Mouse (Mus musculus) urinary bladder, adult 2 months (tissue): Measurements from ENCODE around the gene Tjp2. TPM values are rescaled to one million over a fixed set of nuclear protein-coding genes. Genes with fewer than 3 reads are reported as not detected.
"Not testable (repeated sequence)": the region's sequence is repeated elsewhere in the genome, so short reads cannot be mapped to it uniquely, and the experiment has no call there.

ENCODE experiments used
- DNase-seq: peaks from one replicate; pipeline ENCODE4 v3.0.0; 2022; ENCODE audit warnings: low spot score
- polyA plus RNA-seq: library from polyadenylated mRNA; depleted of rRNA; stranded (reverse); fragments of >200 nt; gene quantifications from 2 replicates; pipeline ENCODE4 v1.2.3, GENCODE M21; 2012

Tjp2 gene
- polyA plus RNA-seq, 1 experiment, result 32.2 TPM

DNA sequence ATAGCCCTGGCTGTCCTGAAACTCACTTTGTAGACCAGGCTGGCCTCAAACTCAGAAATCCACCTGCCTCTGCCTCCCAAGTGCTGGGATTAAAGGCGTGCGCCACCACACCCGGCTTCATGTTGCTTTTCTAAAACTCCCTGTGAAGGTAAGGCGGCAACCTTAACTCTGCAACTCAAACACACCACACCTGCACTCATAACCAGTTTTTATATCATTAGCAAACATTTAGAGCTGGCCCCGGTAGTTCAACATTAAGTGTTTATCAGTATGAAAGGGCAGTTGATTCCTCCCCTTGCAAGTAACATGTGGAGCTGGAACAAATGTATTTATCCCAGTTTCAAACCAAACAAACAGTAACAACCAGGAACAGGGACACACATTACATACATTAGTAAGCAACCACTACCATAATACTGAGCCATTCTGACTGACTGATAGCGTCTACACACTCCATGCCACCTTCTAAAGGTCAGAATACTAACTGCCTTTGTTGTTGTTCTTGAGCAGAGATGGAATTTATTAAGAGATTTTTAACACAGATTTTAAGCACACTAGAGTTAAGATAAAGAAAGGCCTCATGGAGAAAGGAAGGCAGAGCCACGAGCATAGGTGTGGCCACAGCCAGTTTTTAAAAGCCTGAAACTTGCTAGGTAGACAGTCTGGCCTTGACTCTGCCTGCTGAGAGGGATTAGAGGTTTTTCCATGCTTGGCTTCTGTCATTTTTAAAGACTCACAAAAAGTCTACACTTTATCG, 101.1 kb downstream of the Tjp2 start:
- DNase-seq, result no peak

DNA sequence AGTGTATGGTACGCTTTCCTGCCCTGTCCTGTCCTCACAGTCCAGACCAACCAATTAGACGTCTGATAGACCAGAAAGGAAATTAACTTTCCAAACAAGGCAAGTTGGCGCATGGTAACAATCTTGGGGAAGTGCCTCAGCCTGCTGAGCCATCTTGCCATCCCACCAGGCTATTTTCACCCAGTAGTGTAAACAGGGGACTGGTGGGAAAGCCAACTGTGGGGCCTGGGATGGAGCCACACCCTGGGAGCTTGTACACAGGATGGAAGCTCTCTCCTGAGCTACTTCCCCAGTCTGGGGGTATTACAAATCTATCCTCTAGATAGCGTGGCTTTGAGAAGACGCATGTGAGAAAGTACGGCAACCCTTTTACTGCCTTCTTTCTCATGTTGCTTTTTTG, 101.7 kb downstream of the Tjp2 start:
- no peak for DNase-seq

DNA sequence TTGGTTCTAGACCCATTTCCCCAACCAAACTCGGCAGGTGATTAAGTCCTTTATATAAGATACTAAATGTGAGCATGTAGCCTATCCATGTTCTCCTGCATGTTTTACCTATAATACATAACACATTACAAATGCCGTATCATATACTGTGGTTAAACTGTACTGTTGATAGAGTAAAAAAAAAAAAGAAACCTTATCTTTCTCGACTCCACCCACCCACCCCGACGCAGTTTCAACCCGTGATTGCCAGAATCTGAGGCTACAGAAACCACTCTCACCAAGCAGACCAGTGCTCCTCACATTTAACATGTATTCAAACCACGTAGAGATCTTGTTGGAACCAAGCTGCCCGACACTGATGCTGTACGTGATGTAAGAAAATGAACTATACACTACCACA, 102.2 kb downstream of the Tjp2 start:
- DNase-seq, result no peak

DNA sequence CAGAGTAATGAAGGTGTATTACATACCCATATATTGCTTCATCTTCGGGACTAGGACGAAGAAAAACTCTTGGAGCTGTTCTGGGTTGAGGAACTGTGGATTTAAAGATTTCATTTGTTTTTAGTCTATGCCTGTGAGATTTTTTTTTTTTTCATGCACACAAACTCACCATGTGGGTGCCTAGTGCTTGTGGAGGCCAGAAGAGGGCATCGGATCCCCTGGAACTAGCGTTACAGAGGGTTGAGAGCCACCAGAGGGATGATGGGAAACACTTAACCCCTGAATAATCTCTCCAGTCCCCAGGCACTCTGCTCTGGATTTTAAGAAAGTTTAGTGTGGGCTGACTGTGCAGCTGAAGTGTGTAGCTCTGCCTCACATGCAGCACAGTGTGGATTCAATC, 104.0 kb downstream of the Tjp2 start:
- no peak for DNase-seq

DNA sequence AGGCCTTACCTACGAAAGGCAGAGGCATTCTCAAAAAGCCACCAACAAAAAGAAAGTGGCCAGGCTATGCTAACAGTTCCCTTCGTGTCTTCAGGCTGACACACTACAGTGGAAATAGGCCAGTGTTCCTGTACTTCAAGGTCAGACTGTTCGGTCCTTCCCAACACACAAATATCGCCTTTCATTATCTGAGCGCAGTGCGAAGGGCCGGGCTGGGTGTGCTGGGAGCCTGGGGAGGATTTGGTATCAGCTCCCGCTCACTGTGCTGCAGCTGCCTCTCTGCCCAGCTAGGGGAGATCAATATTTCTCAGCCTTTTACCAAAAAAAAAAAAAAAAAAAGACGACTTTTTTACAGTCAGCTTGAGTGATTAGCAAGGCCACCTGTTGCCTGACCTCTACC, 106.1 kb downstream of the Tjp2 start:
- DNase-seq, result no peak

DNA sequence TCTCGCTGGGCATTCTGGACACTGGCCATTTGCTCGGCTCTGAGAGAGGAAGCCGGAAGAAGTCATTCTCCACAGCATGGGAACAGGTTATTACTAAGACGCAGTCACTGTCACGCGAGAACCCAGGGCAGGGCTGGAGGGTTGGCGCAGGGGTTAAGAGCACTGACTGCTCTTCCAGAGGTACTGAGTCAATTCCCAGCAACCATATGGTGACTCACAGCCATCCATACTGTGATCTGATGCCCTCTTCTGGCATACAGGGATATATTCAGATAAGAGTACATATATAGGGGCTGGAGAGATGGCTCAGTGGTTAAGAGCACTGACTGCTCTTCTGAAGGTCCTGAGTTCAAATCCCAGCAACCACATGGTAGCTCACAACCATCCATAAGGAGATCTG, 113.2 kb downstream of the Tjp2 start:
- no peak for DNase-seq

DNA sequence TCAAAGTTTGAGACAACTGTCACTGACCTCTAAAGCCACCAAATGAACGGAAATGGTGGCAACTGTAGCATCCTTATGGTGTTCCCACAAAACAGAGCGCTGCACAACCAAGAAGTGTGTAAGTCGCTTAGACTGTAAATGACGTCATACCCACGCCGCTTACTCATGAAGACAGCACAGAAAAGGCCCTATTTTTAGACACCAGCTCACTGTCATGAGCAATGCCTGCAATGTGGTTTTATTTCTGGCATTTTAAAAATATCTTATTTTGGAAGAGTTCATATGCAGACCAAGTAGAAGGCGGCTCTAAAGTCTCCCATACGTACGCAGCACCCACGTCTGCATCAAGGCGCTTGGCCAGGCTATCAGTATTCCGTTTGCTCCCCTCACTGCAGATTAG, 117.1 kb downstream of the Tjp2 start:
- DNase-seq, result no peak

DNA sequence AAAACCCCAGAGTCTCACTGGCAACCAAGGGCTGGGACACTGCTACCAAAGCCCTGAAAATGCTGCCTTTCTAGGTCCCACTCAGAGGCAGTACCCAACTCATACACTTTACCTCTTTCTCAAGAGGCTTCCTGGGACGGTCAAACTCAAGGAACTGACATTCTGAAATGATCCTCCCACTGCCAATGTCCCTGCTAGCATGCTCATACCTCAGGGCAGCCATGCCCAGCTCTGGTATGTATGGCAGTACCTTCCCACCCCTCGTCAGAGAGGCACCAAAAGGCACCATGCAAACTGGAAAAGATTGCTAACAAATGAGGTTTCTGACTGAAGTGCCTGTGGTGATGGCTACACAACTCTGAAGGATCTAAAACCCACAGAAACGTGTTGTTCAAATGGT, 121.0 kb downstream of the Tjp2 start:
- DNase-seq, result no peak

DNA sequence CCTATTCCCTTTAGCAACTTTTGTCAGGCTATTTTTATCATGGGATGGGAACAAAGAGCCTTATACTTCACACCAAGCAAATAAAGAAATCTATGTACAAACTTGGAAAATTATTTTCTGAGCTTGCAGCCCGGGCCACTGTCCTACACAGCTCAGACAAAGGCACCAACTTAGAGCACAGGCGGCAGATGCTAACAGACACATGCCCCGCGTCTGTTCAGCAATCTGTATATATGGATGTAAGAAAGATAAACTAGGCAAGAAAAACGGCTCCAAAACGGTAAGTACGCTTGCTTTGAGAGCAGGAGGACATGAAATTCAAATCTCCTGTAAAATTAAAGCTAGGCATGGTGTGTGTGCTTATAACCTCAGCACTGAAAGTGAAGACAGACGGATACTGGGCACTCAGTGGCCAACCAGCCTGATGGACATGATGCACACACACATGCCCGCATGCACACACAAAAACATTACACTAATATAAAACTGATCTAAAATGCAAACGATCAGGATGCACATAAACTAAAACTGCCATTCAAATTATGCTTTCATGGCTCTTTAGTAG, 122.2 kb downstream of the Tjp2 start:
- no peak for DNase-seq

DNA sequence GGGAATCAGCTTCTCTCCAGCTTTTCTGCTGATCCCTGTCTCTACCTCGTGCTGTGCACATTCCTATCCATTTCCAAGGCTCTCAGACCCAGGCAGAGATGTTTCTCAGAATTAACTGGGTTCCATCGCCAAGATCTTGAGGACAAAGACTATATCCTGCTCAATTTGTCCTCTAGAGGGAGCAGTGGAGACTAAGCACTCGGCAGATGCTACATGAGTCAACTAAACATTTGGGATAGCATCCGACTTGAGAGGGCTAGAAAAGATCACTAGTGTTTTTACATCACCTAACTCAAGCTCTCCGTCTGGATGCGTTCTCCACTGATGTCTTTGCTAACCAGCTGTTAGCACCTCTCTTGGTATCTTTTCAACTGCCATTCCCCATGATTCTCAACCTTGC, 123.6 kb downstream of the Tjp2 start:
- no peak for DNase-seq

DNA sequence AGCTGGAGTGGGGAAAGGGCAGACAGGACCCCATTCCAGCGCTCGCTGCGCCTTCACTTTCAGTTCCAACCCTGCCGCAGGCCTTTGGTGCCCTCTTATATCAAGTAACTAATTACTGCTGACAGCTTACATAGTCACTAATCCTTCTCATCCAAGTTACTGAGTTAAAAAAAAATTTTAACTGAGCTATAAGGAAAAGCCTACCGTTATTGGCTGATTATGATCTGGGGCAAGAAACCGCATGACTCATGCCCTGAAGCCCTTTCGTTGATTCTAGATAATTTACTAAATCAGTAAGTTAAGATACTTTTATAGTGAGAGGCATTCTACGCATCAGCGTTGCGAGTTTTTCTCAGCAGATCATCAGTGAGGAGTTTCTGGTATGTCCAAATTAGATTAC, 126.1 kb downstream of the Tjp2 start:
- no peak for DNase-seq

DNA sequence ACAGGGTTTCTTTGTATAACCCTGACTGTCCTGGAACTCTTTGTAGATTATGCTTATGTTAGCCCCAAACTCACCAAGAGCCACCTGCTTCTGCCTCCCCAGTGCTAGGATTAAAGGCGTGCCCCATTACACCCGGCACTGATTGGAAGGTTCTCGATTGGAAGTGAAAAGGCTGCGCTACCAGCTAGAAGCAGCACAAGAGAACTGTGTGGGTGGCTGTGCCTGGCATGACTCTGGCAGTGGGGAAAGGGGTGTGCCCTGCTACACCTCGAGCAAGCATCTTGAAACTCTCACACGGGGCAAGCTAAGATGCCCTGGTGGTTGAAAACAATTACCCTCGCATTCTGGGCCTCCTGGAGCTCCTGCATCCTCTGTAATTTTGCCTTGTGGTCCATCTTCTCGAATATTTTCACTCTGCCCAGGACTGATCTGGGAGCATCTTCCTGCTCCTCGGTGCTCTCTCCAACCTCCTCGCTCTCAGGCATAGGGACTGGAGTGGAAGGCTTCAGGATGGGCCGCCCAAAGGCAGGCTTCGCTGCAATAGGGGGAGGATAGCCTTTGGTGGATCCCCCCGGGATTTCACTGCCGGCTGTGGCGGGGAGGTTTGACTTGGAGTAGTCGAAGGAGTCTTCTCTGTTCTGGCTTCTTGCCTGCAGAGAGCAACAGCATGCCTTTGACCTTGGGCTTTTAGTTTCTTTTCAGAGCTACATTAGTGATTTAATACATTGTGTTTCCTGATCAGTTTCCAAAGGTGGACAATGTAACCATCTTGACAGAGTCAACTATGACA, 127.0 kb downstream of the Tjp2 start:
- no peak for DNase-seq

DNA sequence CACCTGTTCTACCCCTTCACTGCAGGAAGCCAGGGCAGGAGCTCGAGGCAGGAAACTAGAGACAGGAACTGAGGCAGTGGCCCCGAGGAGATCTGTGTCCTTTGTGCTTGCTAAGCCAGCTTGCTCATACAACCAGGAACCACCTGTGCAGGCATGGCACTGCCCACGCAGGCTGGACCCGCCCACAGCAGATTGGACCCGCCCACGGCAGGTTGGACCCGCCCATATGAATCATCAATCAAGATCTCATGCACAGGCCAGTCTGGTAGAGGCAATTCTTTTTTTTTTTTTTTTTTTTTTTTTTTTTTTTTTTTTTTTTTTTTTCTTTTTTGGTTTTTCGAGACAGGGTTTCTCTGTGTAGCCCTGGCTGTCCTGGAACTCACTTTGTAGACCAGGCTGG, 132.8 kb downstream of the Tjp2 start:
- not testable (repeated sequence) for DNase-seq

DNA sequence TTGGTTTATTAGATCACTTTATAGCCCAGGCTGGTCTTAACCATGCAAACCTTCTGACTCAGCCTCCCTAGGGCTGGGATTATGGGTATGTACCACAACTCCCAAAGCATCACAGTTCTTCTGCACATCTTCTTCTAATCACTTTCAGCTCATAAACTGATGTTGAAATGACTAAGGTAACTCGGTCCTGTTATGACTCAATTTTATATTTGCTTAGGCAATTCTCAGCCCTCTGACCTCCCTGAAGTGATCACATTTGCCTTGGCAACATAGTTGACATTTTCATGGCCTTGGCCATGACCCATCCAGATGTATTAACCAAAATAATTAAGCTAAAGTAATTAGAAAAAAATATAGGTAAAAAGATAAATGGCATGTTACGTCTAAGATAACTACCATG, 134.5 kb downstream of the Tjp2 start:
- DNase-seq, result no peak

DNA sequence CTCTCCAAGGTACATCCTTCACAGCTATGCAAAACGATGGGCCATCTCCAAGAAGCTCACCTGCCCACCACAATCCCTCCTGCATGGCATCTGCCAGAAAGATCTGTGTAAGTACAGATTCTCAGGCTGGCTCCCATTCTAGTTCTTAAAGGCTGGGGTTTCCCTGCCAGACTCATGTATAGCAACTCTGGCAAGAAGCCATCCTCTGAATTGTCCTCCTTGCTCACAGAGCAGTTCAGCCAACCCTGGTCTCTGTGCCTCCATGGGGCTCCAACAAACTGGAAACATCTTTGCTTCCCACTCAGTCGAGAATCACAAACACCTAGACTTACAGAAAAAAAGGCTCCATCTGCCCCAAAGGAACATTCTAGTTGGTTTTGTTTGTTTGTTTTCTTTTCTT, 139.5 kb downstream of the Tjp2 start:
- DNase-seq, result no peak

DNA sequence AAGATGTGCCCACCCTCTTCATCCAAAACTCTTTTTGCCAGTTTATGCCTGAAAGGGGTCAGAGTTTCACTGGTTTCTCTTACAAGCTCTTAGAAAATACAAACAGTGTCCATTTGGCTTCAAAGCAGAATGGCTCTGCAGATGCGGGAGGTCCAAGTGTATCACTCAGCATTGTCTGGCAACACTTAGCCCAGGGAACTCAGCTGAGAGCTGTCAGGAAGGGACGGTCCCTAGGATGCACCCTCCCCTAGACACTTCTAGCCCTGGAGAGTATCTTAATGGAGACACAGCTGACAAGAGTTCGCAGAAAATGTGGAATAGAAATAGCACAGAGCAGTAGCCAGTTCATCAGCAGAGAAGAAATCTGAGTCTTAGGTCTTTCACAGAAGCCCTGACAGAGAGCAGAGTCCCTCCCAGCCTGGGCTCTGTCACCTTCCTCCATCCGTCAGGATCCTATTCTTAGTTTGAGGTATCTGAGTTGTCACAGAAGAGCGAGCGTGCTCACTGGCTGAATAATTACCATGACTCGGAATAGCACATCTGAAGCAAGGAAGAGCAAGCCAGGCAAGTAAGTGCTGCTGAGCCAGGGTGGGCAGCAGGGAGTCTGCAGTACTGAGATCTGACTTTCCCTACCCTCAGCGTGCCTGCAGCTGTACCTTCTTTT, 144.3 kb downstream of the Tjp2 start:
- no peak for DNase-seq

DNA sequence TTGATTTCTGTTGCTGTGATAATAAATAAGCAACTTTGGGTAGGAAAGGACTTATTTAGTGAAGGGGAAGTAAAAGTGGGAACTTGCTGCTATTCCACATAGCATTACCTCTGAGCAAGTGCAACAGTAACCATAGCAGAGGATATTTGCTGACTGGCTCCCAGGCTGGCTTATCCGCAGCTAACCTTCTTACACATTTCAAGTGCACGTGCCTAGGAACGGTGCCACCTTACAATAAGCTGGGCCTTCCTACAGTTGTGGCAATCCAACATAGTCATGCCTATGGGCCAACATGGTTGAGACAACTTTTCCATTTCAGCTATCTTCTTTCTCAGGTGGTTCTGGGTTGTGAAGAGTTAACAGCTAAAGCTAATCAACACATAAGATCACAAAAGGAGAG, 147.2 kb downstream of the Tjp2 start:
- DNase-seq, result no peak

DNA sequence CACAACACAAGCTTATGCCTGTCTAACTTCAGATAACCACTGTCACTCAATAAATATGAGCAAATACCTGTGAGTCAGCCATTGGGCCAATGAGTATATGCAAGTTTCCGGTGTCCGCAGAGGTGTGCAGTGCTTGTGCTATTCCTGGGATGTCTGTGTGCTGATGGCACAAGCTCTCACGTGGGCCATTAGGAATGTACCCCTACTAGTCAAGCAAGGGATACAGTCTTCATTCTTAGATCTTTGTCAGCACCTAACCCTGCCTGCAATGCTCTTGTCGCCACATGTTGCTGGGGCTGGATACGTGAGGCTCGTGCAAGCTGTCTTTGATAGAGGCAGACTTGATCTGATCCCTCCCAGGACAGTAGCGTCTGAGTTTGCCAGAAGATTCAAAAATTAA, 148.3 kb downstream of the Tjp2 start:
- no peak for DNase-seq

DNA sequence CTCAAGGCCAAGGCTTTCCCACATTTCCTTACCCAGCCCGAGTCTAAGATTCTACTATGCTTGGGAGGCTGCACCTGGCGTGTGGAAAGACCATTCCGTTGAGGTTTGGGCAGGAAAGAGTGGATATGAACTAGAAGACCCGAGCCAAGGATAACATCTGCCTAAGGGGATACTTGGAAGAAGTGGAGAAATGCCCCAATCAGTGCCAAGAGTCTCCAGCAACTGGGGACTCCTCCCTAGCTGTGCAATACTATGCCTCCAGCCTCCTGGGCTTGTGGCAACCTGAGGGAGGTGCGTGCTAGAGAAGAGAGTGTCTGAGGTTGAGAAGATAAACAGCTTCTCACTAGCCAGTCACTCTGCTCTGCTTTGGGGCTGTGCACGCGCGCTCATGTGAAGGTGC, 148.9 kb downstream of the Tjp2 start:
- DNase-seq, result no peak

DNA sequence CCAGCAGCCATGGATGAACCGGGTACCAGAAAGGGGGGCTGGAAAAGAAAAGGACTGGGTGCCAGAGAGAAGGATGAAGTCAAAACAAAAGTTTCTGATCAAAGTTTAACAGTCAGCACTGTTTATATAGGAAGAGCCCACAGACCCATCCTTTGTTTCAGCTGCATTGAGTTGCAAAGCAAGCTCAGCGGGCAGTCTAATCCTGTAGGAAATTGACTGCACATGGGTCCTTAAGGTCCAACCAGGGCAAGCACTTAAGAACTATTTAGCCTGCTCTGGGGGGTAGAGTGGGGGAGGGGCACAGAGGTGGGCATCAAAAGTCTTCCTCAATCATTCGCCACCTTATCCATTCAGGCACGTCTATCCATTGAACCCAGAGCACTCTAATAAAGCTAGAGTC, 151.7 kb downstream of the Tjp2 start:
- DNase-seq, result no peak

DNA sequence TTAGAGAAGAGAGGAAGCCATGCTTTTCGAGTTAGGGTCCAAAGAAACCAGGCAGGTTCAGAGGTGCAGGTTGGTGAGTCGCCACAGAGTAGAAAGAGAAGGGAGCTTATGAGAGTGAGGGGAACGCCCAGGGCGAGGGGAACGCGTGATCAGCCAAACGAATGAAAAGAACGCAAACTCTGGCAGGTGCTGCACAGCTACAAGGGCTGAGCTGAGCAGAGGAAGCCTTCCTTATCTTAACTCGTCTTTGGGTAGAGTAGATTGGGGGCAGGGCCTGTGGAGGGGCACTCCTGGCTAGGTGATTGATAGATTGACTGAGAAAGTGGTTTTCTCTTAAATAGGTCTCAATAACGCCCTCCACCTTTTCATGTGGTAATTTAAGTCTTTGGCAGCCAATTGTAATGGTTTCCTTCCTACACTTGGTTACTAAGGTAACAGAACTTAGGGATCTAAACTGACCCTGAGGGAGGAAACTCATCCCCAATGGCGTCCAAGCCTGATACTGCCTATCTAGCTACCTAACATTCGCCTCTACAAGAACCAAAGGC, 160.4 kb downstream of the Tjp2 start:
- DNase-seq, result no peak

DNA sequence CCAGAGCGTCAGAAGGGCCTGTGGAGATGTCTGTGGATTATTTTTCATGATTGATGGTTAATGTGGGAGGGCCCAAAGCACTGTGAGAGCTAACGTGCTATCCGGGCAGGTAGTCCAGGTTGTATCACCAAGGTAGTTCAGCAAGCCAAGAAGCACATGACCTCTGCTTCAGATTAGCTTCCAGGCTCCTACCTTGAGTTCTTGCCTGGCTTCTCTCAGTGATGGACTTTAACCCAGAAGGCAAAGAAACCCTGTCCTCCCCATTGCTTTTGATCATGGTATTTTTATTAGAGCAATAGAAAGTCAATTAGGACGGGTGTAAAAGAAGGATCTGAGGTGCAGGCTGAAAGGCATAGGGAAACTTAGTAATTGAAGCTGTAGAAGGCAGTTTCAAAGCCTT, 161.2 kb downstream of the Tjp2 start:
- no peak for DNase-seq
